Mouse (Mus musculus): ENCODE results near the gene Gmnn. TPM values are rescaled to one million over a fixed set of nuclear protein-coding genes. Genes with fewer than 3 reads are reported as not detected.

Gmnn gene
- total RNA-seq, 2 experiments from 2014 or later: 3.7 to 5.6 TPM

DNA sequence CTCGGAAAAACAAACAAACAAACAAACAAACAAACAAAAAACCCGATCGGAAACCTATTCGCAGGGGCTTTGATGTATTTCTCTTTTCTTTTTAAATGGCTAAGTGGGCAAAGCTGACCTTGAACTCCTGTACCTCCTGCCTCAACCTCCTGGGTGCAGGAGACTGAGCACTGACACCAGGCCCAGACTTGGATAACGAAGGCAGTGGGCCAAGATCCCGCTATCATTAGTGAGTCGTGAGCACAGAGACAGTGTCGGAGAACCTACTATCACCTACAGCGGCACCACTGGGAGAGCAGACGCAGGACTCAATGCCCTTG is 680 bp downstream of the Gmnn start:
- DNase-seq: no peak

DNA sequence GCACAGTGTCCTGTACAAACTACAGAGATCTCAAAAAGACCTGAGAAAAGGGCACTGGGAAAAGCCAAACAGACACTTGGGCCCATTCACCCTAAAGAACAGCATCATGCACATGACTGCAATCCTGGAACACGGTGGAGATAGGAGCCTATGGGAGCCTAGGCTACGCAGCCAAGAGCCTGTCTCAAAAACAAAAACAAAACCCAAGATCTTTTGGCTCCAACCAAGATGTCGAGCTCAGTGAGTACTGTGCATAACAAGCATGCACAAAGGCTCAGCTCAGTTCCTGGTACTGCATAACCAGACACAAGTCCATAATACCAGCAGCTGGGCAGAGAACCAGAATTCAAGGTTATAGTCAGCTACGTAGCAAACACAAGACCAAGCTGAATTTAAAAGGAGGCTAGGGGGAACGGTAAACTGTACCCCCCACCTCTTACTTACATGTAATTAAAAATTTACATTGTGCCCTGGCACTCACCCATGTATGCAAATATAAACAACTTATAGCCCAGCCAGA is 1.3 kb downstream of the Gmnn start:
- DNase-seq: no peak

- DNase-seq: no peak
These were observed 2.3 kb downstream of the Gmnn start for GRCm38 (mm10) chr13:24759451-24759850.

DNA sequence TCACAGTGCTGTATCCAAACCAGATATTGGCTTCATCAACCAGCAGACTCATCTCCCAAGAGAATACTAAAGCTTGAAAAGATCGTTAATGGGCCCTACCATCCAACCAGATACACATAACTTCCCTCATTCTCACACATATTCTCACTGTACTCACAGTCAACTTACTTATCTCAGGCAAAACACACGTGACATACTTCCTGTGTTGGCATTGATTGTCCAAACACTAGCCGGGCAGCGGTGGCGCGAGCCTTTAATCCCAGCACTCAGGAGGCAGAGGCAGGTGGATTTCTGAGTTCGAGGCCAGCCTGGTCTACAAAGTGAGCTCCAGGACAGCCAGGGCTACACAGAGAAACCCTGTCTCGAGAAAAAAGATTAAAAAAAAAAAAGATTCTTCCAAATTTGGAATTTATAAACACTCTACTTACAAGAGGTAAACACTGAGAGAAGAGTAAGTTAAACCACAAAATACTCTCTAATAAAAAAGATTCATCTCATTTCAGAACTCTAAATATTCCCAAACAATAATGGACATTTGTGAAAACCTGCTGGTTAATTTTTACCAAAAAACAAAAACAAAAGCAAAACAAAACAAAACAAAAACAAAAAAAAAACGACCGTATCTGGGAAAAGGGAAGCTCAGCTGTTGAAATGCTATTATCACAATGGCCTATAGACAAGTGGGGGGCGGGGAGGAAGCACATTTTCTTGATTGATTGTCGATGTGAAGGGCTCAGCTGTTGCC is 3.7 kb downstream of the Gmnn start:
- no peak for DNase-seq

GRCm38 (mm10) chr13:24756756-24757155 is 5.0 kb downstream of the Gmnn start:
- DNase-seq: no peak

- DNase-seq: no peak
These were observed 10.3 kb downstream of the Gmnn start for GRCm38 (mm10) chr13:24751396-24751795.

GRCm38 (mm10) chr13:24750807-24751206 is 10.9 kb downstream of the Gmnn start:
- DNase-seq: no peak

- DNase-seq: no peak
These were observed 13.9 kb downstream of the Gmnn start for GRCm38 (mm10) chr13:24747823-24748222.

DNA sequence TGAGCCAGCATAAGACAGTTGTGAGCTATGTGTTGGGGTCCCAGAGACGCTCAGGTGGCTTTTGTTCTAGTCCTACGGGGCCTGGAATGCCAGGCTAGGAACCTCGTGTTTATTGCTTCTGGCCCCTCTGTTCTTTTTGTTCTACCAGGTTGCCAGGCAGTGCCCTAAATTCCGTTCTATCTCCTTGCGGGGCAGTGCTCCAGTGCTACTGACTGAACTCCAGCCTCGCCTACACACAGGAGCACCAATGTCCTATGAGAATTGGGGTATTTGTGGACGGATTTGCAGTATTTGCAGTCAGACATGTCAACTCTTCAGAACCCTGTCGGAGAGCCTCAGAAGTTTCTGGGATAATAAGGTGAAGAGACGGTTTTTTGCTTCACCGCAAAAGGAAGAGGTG is 20.7 kb downstream of the Gmnn start, which contains the start of gene Armh2:
Armh2 (plus strand) TSS at position 205 of the 400 bp plus-strand sequence.
- DNase-seq: no peak

GRCm38 (mm10) chr13:24735608-24736131 is 26.1 kb downstream of the Gmnn start:
- DNase-seq: no peak

DNA sequence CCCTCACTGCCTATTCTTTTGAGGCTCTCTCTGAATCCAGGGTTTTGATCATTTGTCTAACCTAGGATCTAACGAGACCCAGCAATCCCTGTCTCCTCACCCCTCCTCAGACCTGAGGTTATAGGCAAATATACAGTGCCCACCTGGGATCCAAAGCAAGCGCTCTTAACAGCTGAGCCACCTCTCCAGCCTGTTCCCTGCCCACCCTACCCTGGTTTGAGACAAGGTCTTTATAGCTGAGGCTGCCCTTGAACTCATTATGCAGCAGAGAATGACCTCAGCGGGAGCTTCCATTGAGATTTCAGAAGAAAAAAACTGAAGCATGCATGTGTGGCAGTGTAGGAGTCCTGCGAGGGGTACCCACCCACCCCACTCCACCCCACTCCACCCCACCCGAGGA is 27.2 kb downstream of the Gmnn start:
- DNase-seq: no peak

GRCm38 (mm10) chr13:24729128-24729527 is 32.6 kb downstream of the Gmnn start:
- DNase-seq: no peak

DNA sequence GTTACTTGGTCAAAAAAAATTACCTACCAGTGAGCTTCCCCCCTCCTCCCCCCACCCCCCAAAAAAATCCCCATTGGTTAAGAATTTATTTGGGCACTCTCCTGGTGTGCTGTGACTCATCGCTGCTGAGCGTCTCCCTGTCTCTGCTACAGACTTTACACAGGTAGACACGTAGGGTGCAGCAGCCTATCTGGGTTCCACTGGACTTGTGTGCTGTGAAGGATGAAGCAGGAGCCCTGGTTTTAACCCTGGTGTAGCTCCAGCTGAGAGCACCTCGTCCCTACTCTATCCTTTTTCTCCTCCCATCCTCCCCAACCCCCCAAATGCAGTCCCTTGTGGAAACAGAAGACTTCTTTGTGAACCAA is 37.3 kb downstream of the Gmnn start:
- no peak for DNase-seq

DNA sequence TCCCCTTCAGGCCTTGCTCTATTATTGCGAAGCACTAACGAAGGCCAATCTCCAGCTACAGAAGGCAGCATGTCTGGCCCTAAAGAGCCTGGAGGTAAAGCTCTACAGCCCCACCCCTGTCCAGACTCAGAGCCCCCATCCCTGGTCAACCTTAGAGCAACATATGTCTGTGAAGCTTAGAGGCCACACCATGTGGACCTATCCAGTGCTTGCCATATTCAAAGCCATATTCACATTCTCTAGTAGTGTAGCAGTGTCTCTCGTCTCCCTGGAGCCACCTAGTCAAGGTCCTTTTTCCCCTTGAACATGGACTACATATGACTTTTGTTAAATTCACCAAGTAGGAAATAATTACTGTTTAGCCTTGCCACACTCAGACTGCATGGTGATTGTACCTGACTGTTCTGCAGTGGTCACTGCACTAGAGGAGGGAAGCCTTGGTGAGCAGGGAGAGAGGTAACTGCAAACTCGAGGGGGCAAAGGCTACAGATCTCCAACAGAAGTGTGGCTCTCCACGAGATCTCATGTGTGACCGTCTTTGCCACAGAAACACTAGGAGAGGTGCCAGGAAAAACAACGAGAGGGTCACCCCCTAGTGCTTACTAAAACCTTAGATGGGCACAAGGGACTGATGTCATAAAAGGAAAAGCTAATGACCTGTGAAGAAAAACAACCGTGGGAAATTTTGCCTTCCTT is 37.9 kb downstream of the Gmnn start:
- no peak for DNase-seq

DNA sequence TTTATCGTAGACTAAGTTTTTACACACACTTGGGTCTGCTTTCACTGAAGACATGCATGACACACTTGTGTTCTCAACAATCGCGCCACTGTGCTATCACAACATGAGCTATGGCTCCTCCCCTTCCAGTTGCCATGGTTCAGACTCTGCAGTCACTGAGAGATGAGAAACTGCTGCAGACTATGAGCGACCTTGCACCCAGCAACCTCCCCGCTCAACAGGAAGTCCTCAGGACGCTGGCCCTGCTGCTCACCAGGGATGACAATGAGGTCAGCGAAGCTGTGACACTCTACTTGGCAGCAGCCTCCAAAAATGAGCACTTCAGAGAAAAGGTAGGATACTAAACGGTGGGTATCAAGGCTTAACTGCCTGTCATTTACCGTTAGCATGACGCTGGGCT is 40.2 kb downstream of the Gmnn start:
- no peak for DNase-seq

- no peak for DNase-seq
These were observed 44.0 kb downstream of the Gmnn start for GRCm38 (mm10) chr13:24717677-24718076.

DNA sequence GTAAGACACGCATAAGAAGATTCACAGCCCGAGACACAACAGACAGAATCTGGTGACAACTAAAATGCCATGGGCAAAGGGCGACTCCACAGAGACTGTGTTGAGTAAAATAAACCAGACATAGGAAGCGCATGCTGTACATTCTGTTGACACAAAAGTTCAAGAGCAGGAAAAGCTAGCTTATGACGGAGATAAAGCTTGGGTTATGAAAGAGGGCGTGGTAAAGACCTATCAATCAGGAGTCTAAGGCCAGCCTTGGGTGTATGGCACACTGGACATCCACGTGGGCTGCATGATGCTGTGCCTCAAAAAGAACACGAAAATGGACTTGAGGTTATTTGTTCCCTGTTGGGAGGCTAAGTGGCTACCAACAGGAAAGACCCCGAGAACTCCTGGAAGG is 45.3 kb downstream of the Gmnn start:
- DNase-seq: no peak

DNA sequence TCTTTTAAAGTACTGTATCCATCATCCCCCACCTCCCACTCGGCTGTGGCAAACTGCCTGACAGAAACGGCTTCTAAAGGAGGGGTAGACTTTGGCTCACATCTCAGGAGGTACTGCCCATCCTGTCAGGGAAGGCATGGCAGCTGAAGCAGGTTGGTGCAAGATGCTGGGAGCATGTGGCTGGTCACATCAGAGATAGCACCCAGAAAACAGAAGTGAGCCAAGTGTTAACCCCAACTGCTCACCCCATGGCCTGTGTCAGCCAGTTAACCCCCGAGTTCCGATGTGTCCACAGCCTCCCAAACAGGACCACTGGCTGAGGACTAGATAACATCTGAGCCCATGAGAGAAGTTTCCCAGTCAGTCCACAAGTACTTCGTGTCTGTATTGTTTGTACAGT is 46.1 kb downstream of the Gmnn start:
- no peak for DNase-seq

GRCm38 (mm10) chr13:24714360-24714885 is 47.3 kb downstream of the Gmnn start:
- DNase-seq: no peak

DNA sequence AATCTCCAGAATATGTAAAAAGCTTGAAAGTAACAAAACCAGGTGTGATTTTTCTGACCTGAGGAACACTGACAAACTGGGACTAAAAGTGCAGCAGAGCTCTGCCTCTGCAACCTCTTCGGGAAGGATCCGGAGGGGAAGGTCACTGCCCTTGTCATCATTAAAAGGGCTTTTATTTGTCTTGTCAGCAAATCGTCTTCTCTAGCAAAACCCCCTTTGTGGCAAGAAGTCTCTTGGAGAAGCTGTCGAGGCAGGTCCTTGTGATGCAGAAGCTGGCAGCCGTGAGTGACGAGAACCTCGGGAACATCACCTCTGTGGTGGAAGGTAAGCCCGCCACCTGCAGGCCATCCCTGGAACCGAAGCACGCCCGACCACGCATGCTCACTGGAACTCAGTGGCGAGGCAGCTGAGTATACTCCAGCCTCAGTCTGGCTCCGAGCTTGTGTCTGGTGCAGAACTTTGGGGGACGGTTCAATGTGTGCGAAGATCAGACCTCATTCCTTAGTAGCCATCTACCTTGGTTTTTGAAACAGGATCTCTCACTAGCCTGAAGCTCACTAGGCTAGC is 48.2 kb downstream of the Gmnn start:
- DNase-seq: peak; percentile 87

GRCm38 (mm10) chr13:24712581-24713130 is 49.1 kb downstream of the Gmnn start:
- DNase-seq: no peak

DNA sequence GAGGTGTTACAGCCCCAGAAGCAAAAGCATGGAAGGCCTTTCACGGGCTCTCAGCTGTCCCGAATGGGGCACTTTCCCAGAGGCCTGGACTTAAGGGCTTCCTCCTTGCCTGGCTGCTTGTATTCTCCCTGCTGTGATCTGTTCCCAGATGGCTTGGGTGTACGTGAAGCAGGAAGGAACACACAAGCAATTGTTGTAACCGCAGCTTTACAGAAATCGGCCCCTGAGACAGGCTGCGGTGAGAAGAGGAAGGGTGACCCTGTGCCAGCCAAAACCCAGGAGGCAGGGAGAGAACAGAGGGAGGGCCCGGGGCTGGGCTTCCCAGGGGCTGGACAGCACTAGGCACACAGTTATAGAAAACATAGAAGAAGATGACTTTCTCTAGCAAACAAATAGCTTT is 50.8 kb downstream of the Gmnn start:
- DNase-seq: no peak
